Comparison of ENCODE assay signal across 7 mouse cellular contexts in the genomic region with DNA sequence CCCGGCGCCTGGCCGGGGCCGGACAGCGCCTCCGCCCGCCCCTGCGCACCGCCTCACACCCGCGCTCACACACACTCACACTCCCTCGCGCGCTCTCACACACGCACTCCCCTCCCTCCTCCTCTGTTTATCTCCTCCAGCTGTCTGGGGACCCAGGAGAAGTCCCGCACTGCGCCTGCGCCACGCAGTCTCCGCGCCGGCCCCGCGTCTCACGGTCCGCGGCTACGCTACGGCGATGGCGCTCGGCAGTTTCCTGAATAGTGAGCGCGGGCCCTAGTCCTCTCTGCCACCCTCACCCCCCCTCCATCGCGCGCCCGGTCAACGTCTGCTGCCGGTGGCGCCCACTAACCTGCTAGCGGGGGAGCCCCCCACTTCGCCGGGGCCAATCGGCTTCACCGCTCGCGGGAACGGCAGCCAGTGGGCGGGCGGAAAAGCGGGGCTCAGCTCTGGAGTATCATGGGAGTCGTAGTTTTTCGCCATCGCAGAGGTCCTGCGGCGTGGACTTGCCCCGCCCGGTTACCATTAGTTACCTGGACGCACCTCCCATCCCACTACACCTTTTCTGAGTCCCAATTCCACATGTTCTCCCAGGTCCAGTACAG. TPM values are rescaled to one million over a fixed set of nuclear protein-coding genes. Genes with fewer than 3 reads are reported as not detected.
DNase-seq lines count a peak whose midpoint lies in the region; ATAC-seq and TF ChIP-seq lines count a peak whose summit lies in the region.

No protein-coding gene starts in this region.

- intact Hi-C loops in left cerebral cortex, postnatal 4 days (cut with DNase I): no loop called here

- peak overlapping the region; percentile 71 for H3K9ac ChIP-seq in intestine, postnatal 0 days (ENCODE audit: low read depth, low read length)
- H3K9ac ChIP-seq in midbrain, embryonic 12.5 days (replicated peaks): peak overlapping the region; percentile 85

- H3K36me3 ChIP-seq in intestine, postnatal 0 days (ENCODE audit: control insufficient read depth, insufficient read depth): no peaks in the 10 kb centered on the region
- H3K36me3 ChIP-seq in midbrain, embryonic 12.5 days: no peaks in the 10 kb centered on the region
- H3K36me3 ChIP-seq in small intestine, adult 2 months (ENCODE audit: control insufficient read depth, insufficient read depth, low read length): no peaks in the 10 kb centered on the region

- TF ChIP-seq POLR2A in small intestine, adult 2 months (IDR thresholded peaks at IDR 0.05; ENCODE audit: low read depth, low read length): peak; percentile 54; the same call in 1 of the 2 replicates

- no peaks in the 10 kb centered on the region for H3K9me3 ChIP-seq in intestine, postnatal 0 days (ENCODE audit: control insufficient read depth)
- H3K9me3 ChIP-seq in midbrain, embryonic 12.5 days: no peaks in the 10 kb centered on the region

- peak; percentile 99 for DNase-seq in adrenal gland, adult 2 months
- DNase-seq in embryo, embryonic 11.5 days (ENCODE audit: low read depth, low spot score): peak; percentile 89
- peak; percentile 92 to 94 for DNase-seq in gastrocnemius, postnatal 4 days (ENCODE audit: low spot score in 2 of 2)
- peak; percentile 99 for DNase-seq in left cerebral cortex, postnatal 4 days

- no peaks in the 10 kb centered on the region for H3K4me1 ChIP-seq in intestine, postnatal 0 days (replicated peaks; ENCODE audit: control insufficient read depth, insufficient read depth, low read length)
- peaks cover 8% of the 10 kb centered on the region for H3K4me1 ChIP-seq in midbrain, embryonic 12.5 days
- no peaks in the 10 kb centered on the region for H3K4me1 ChIP-seq in small intestine, adult 2 months (ENCODE audit: control insufficient read depth, insufficient read depth, insufficient read length, low read length)

- H3K27me3 ChIP-seq in intestine, postnatal 0 days (replicated peaks; ENCODE audit: control insufficient read depth, insufficient read depth, low read length): no peaks in the 10 kb centered on the region
- peaks cover 9% of the 10 kb centered on the region for H3K27me3 ChIP-seq in midbrain, embryonic 12.5 days
- no peaks in the 10 kb centered on the region for H3K27me3 ChIP-seq in small intestine, adult 2 months (ENCODE audit: control insufficient read depth, insufficient read depth, low read length)

- under 1% methylated on average over 53 of the region's 60 CpGs for WGBS in intestine, postnatal 0 days
- under 1% methylated on average over 52 of the region's 60 CpGs for WGBS in midbrain, embryonic 12.5 days
- WGBS in small intestine, adult 2 months: under 1% methylated on average over 57 of the region's 60 CpGs

- peak overlapping the region; percentile 69 for H3K27ac ChIP-seq in intestine, postnatal 0 days (ENCODE audit: low read depth, low read length)
- H3K27ac ChIP-seq in midbrain, embryonic 12.5 days (replicated peaks): peak overlapping the region; percentile 77
- peak overlapping the region; percentile 42 for H3K27ac ChIP-seq in small intestine, adult 2 months (ENCODE audit: insufficient read depth, low read depth, low read length)

- peak; percentile 91 for ATAC-seq in intestine, postnatal 0 days
- ATAC-seq in midbrain, embryonic 12.5 days (ENCODE audit: low FRiP score, low read depth): peak; percentile 96

- TF ChIP-seq CTCF in intestine, postnatal 0 days (IDR thresholded peaks at IDR 0.05; ENCODE audit: low read depth): no peak; the same call in 1 of the 2 replicates
- no peak for TF ChIP-seq CTCF in small intestine, adult 2 months (IDR thresholded peaks at IDR 0.05; ENCODE audit: extremely low read depth, insufficient read length, insufficient replicate concordance, low read depth, low read length)

- peak overlapping the region; percentile 84 for H3K4me3 ChIP-seq in intestine, postnatal 0 days (ENCODE audit: low read depth, low read length)
- H3K4me3 ChIP-seq in midbrain, embryonic 12.5 days: peak overlapping the region; percentile 85
- H3K4me3 ChIP-seq in small intestine, adult 2 months (ENCODE audit: low read depth, low read length): peak overlapping the region; percentile 87

- H3K4me2 ChIP-seq in intestine, postnatal 0 days (replicated peaks; ENCODE audit: low read depth): peak overlapping the region; percentile 97
- H3K4me2 ChIP-seq in midbrain, embryonic 12.5 days (replicated peaks): peak overlapping the region; percentile 76

RNA-seq across cellular contexts. Expression of a gene that starts 14.0 kb away (rescaled TPM):
- 10 to 100 TPM; 56.3 to 56.9 TPM for total RNA-seq in adrenal gland, adult 2 months (2021)
- polyA plus RNA-seq in adrenal gland, adult 2 months (2012; rRNA removed): 75.2 and 83.0 TPM in 2 replicates
- 10 to 100 TPM; 43.1 to 45.0 TPM for total RNA-seq in gastrocnemius, postnatal 4 days (2021)
- polyA plus RNA-seq in intestine, postnatal 0 days (2015; fragmentation: Nextera tagmentation; extraction: Ambion mirVana): 7.2 and 8.2 TPM in 2 replicates
- 10 to 100 TPM; 52.0 to 52.9 TPM for total RNA-seq in left cerebral cortex, postnatal 4 days (2021)
- polyA plus RNA-seq in midbrain, embryonic 12.5 days (2016; fragmentation: Nextera tagmentation; extraction: Ambion mirVana): 24.2 and 26.1 TPM in 2 replicates
- polyA plus RNA-seq in small intestine, adult 2 months (2012; rRNA removed): 49.3 and 90.5 TPM in 2 replicates

RNA-seq across cellular contexts. Expression of a gene that starts 30.3 kb away (rescaled TPM):
- total RNA-seq in adrenal gland, adult 2 months (2021): 10 to 100 TPM; 57.8 to 69.0 TPM
- polyA plus RNA-seq in adrenal gland, adult 2 months (2012; rRNA removed): 104 and 127 TPM in 2 replicates
- total RNA-seq in gastrocnemius, postnatal 4 days (2021): 10 to 100 TPM; 24.1 to 24.4 TPM
- polyA plus RNA-seq in intestine, postnatal 0 days (2015; fragmentation: Nextera tagmentation; extraction: Ambion mirVana): 5.7 and 6.1 TPM in 2 replicates
- total RNA-seq in left cerebral cortex, postnatal 4 days (2021): 10 to 100 TPM; 30.4 to 36.2 TPM
- polyA plus RNA-seq in midbrain, embryonic 12.5 days (2016; fragmentation: Nextera tagmentation; extraction: Ambion mirVana): 9.0 and 9.2 TPM in 2 replicates
- 35.4 and 46.3 TPM in 2 replicates for polyA plus RNA-seq in small intestine, adult 2 months (2012; rRNA removed)

Comparison
In these comparisons a context has a peak if more than half of its experiments do, and no peak if none do; other contexts are left out.
1. Peak in every context shown above with its lines: DNase-seq, ATAC-seq, H3K4me3 ChIP-seq and H3K27ac ChIP-seq.